Mouse (Mus musculus): ENCODE measurements around the gene Rhox12. TPM values are rescaled to one million over a fixed set of nuclear protein-coding genes. Genes with fewer than 3 reads are reported as not detected.

Gene Rhox12
- polyA plus RNA-seq (2015; fragmentation: Nextera tagmentation; extraction: Ambion mirVana), result not detected in 2 replicates

DNA sequence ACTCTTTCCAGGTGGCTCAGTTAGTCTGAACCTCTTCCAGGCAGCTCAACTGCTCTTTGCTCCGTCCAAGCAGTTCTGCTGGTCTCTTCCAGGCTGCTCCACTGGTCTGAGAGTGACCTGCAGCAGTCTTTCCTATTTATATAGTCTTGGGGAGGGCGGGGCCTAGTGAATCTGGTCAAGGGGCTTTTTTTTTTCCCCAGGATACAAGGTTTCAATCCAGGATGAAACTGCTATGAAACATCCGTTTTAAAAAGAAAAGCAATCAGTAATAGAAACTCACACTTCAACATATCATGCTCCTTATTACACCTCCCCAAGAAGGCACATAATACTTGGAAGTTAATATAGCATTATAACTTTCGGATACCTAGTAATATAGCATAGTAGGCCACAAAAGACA lies at the start of gene Rhox12:
Gene Rhox12 (minus strand): TSS at position 101 of the 400 bp plus-strand sequence.
- Histone ChIP-seq H3K27ac (no peak within 1 kb of the TSS), H3K36me3 (no peaks in the 10 kb centered on the region), H3K9ac (no peak within 1 kb of the TSS), H3K9me3 (no peaks in the 10 kb centered on the region), H3K27me3 (no peaks in the 10 kb centered on the region), H3K4me2 (no peak within 1 kb of the TSS), H3K4me3 (no peak within 1 kb of the TSS), H3K4me1 (no peaks in the 10 kb centered on the region)
- ATAC-seq (ENCODE audit: borderline replicate concordance, extremely low read depth, low FRiP score, low TSS enrichment), result no peak
- WGBS, result 65% methylated on average over 4 of the region's 4 CpGs

DNA sequence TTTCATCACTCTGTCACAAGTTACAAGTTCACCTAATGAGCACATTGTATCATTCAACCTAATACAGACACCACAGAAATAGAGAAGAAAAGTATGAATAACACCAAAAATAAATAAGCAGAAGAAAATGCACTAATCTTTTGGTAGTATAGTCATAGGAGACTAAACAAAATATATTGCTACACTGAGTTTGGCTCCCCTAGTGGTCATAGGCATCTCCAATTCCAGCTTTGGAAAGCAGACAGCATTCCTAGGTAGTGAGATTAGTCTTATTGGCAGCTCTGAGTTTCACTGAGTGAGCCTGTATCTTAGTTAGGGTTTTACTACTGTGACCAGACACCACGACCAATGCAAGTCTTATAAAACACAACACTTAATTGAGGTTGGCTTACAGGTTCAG lies 48.4 kb upstream of the Rhox12 start:
- Histone ChIP-seq H3K9ac (no peak overlapping the region), H3K36me3 (no peaks in the 10 kb centered on the region), H3K27me3 (no peaks in the 10 kb centered on the region), H3K9me3 (no peaks in the 10 kb centered on the region), H3K27ac (no peak overlapping the region), H3K4me3 (no peak overlapping the region), H3K4me1 (no peaks in the 10 kb centered on the region), H3K4me2 (no peak overlapping the region)
- 57% methylated on average over 1 of the region's 1 CpGs for WGBS
- ATAC-seq (ENCODE audit: borderline replicate concordance, extremely low read depth, low FRiP score, low TSS enrichment), result no peak

DNA sequence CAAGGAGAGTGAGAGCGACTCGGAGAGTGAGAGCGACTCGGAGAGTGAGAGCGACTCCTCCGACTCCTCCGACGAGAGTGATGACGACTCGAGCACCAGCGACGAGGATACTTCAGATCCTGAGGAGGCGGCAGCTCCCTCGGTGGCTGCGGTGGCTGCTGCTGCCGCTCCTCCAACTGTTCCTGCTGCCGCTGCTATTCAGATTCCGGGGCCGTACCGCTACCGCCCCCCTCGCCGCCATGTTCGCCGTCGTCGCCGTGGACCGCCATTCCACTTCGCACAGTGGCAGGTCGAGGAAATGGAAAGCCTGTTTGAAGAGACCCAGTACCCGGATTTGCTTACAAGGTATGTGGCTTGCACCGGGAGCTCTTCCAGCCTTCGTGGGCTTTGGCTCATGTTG lies 10.8 kb upstream of the Rhox12 start:
- H3K9me3 ChIP-seq, result no peaks in the 10 kb centered on the region
- ATAC-seq (ENCODE audit: borderline replicate concordance, extremely low read depth, low FRiP score, low TSS enrichment), result no peak
- H3K9ac ChIP-seq, result no peak overlapping the region
- no peaks in the 10 kb centered on the region for H3K36me3 ChIP-seq
- H3K4me2 ChIP-seq, result no peak overlapping the region
- no peak overlapping the region for H3K4me3 ChIP-seq
- no peak overlapping the region for H3K27ac ChIP-seq
- WGBS, result 84% methylated on average over 32 of the region's 34 CpGs
- H3K27me3 ChIP-seq, result no peaks in the 10 kb centered on the region
- H3K4me1 ChIP-seq, result no peaks in the 10 kb centered on the region

DNA sequence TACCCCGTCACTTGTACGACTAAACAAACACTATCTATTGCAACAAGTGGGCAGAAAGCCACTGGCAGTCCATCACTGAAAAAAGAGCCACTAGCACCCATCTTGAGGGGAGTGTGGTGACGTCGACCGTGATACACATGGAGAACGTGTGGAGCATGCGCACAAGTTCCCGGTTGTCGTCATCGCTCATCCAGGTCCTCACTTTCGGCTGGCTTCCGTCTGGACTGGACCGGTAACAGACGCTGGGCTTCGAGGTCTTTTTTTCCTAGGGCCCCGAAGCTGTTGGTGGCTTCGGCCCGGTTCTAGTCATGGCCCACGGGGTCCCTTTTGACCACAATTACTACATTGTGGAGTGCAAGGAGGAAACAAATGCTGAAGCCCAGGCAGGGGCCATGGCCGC lies 10.3 kb upstream of the Rhox12 start, which contains the start of gene Rhox13:
Gene Rhox13 (plus strand): TSS at position 238 of the 400 bp plus-strand sequence.
- Histone ChIP-seq H3K4me2 (no peak within 1 kb of the TSS), H3K27ac (no peak within 1 kb of the TSS), H3K9me3 (no peaks in the 10 kb centered on the region), H3K9ac (no peak within 1 kb of the TSS), H3K4me1 (no peaks in the 10 kb centered on the region), H3K27me3 (no peaks in the 10 kb centered on the region), H3K4me3 (no peak within 1 kb of the TSS), H3K36me3 (no peaks in the 10 kb centered on the region)
- ATAC-seq (ENCODE audit: borderline replicate concordance, extremely low read depth, low FRiP score, low TSS enrichment), result no peak
- WGBS, result 94% methylated on average over 20 of the region's 20 CpGs

DNA sequence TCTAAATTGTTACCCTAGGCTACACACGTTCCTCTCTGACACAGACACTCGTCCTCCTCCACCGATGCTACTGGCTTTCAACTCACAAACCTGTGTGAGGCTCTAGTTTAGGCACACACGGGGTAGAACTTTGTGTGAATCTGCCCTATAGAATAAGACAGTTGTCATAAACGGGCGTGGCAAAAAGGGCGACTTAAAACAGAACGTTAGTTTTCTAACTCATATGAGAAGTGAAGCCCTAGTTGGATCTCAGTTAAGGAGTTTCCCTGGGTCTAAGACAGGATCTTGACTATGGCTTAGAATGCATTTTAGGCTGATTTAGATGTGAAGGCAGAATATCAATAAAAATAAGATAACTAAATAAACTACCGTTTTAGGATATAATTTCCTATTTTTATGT lies 25.7 kb downstream of the Rhox12 start, which contains the start of gene Rhox11:
Gene Rhox11 (minus strand): TSS at position 101 of the 400 bp plus-strand sequence.
- H3K4me1 ChIP-seq, result no peaks in the 10 kb centered on the region
- no peak within 1 kb of the TSS for H3K4me3 ChIP-seq
- H3K36me3 ChIP-seq, result no peaks in the 10 kb centered on the region
- H3K4me2 ChIP-seq, result no peak within 1 kb of the TSS
- 84% methylated on average over 9 of the region's 9 CpGs for WGBS
- H3K27me3 ChIP-seq, result no peaks in the 10 kb centered on the region
- no peak for ATAC-seq (ENCODE audit: borderline replicate concordance, extremely low read depth, low FRiP score, low TSS enrichment)
- H3K27ac ChIP-seq, result no peak within 1 kb of the TSS
- H3K9me3 ChIP-seq, result no peaks in the 10 kb centered on the region
- no peak within 1 kb of the TSS for H3K9ac ChIP-seq

DNA sequence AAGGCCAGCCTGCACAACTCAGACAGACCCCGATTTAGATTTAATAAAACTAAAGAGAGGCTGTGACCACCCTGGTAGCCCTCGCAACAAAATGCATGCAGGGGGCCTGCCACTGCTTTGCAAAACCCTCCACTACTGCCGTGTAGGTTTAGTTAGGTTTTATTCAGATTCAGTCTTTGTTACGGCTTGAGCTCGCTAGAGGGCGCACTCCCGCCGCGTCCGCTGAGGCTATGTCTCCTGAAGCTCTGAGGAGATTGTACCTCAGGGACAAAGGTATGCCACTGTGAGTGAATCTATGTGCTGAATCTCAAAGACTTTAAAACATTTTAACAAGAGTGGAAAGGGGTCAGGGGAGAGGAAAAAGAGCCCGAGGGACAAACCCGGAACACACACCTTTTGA lies 26.5 kb downstream of the Rhox12 start:
- H3K9ac ChIP-seq, result no peak overlapping the region
- 17% methylated on average over 12 of the region's 12 CpGs for WGBS
- no peak overlapping the region for H3K4me2 ChIP-seq
- no peak overlapping the region for H3K27ac ChIP-seq
- no peaks in the 10 kb centered on the region for H3K4me1 ChIP-seq
- H3K4me3 ChIP-seq, result no peak overlapping the region
- no peaks in the 10 kb centered on the region for H3K27me3 ChIP-seq
- H3K9me3 ChIP-seq, result no peaks in the 10 kb centered on the region
- no peak for ATAC-seq (ENCODE audit: borderline replicate concordance, extremely low read depth, low FRiP score, low TSS enrichment)
- H3K36me3 ChIP-seq, result no peaks in the 10 kb centered on the region

DNA sequence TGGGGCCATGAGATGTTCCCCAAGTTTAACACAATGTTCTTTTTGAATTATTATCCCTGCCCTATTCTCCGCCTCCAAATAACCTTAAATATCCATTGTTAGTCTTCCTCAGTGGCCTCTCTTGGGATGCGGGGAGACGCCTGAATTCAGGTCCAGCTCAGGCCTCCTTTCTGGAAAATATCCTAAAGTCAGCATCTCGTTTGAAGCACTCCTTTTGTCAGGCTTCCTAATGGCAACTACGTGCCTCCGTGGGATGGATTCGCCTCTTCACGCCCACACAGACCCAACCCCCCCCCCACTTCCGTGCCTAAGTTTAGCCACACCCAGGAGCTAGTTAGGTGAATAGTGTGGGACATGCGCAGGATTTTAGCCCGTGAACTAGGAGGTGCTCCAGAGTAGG lies 44.5 kb downstream of the Rhox12 start, which contains the start of gene Rhox10:
Gene Rhox10 (plus strand): TSS at position 301 of the 400 bp plus-strand sequence.
- H3K36me3 ChIP-seq, result no peaks in the 10 kb centered on the region
- no peak within 1 kb of the TSS for H3K4me3 ChIP-seq
- H3K9me3 ChIP-seq, result no peaks in the 10 kb centered on the region
- ATAC-seq (ENCODE audit: borderline replicate concordance, extremely low read depth, low FRiP score, low TSS enrichment), result no peak
- H3K9ac ChIP-seq, result no peak within 1 kb of the TSS
- H3K4me2 ChIP-seq, result no peak within 1 kb of the TSS
- no peaks in the 10 kb centered on the region for H3K27me3 ChIP-seq
- no peak within 1 kb of the TSS for H3K27ac ChIP-seq
- WGBS, result 84% methylated on average over 11 of the region's 11 CpGs
- H3K4me1 ChIP-seq, result no peaks in the 10 kb centered on the region

DNA sequence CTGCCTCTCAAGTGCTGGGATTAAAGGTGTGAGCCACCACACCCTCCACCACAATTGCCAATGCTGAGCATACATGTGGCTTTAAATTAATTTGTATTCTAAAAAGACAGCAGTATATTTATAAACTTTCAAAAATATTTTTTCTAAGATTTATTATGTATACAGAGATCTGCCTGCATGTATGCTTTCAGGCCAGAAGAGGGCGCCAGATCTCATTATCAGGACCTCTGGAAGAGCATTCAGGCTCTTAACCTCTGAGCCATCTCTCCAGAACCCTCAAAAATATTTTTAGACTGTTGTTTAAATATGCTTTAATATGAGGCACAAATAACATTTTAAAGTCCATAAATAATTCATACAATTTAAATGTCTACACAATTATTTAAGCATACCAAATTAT lies 49.2 kb downstream of the Rhox12 start:
- no peak overlapping the region for H3K27ac ChIP-seq
- H3K9me3 ChIP-seq, result no peaks in the 10 kb centered on the region
- no peak overlapping the region for H3K9ac ChIP-seq
- no peaks in the 10 kb centered on the region for H3K36me3 ChIP-seq
- no peaks in the 10 kb centered on the region for H3K27me3 ChIP-seq
- no peak for ATAC-seq (ENCODE audit: borderline replicate concordance, extremely low read depth, low FRiP score, low TSS enrichment)
- WGBS, result 0% methylated on average over 1 of the region's 1 CpGs
- no peaks in the 10 kb centered on the region for H3K4me1 ChIP-seq
- H3K4me3 ChIP-seq, result no peak overlapping the region
- H3K4me2 ChIP-seq, result no peak overlapping the region

Other genes with a start within 250 kb of the Rhox12 start
- not detected in 2 replicates for gene Rhox8, start 232.0 kb downstream of the Rhox12 start, polyA plus RNA-seq (2015; fragmentation: Nextera tagmentation; extraction: Ambion mirVana)
- not detected in 2 replicates for gene Rhox7b, start 213.7 kb downstream of the Rhox12 start, polyA plus RNA-seq (2015; fragmentation: Nextera tagmentation; extraction: Ambion mirVana)
- not detected in 2 replicates for gene Rhox9, start 209.1 kb downstream of the Rhox12 start, polyA plus RNA-seq (2015; fragmentation: Nextera tagmentation; extraction: Ambion mirVana)
- gene Btg1-ps1, start 92.1 kb downstream of the Rhox12 start, polyA plus RNA-seq (2015; fragmentation: Nextera tagmentation; extraction: Ambion mirVana), result not detected in 2 replicates
- gene Btg1-ps2, start 67.8 kb downstream of the Rhox12 start, polyA plus RNA-seq (2015; fragmentation: Nextera tagmentation; extraction: Ambion mirVana), result not detected in 2 replicates
- not detected in 2 replicates for gene Rhox10, start 44.4 kb downstream of the Rhox12 start, polyA plus RNA-seq (2015; fragmentation: Nextera tagmentation; extraction: Ambion mirVana)
- gene Rhox11, start 25.8 kb downstream of the Rhox12 start, polyA plus RNA-seq (2015; fragmentation: Nextera tagmentation; extraction: Ambion mirVana), result not detected in 2 replicates
- not detected in 2 replicates for gene Rhox13, start 10.3 kb upstream of the Rhox12 start, polyA plus RNA-seq (2015; fragmentation: Nextera tagmentation; extraction: Ambion mirVana)
- gene Zbtb33, start 78.9 kb upstream of the Rhox12 start, polyA plus RNA-seq (2015; fragmentation: Nextera tagmentation; extraction: Ambion mirVana), result 3.7 and 3.9 TPM in 2 replicates
- gene Tmem255a, start 141.5 kb upstream of the Rhox12 start, polyA plus RNA-seq (2015; fragmentation: Nextera tagmentation; extraction: Ambion mirVana), result 19.5 and 20.8 TPM in 2 replicates
- gene Atp1b4, start 205.3 kb upstream of the Rhox12 start, polyA plus RNA-seq (2015; fragmentation: Nextera tagmentation; extraction: Ambion mirVana), result 0.05 and 0.43 TPM in 2 replicates

Data from lung, embryonic 15.5 days (tissue).